Comparison of ENCODE assay signal across 13 mouse cellular contexts in the genomic region with DNA sequence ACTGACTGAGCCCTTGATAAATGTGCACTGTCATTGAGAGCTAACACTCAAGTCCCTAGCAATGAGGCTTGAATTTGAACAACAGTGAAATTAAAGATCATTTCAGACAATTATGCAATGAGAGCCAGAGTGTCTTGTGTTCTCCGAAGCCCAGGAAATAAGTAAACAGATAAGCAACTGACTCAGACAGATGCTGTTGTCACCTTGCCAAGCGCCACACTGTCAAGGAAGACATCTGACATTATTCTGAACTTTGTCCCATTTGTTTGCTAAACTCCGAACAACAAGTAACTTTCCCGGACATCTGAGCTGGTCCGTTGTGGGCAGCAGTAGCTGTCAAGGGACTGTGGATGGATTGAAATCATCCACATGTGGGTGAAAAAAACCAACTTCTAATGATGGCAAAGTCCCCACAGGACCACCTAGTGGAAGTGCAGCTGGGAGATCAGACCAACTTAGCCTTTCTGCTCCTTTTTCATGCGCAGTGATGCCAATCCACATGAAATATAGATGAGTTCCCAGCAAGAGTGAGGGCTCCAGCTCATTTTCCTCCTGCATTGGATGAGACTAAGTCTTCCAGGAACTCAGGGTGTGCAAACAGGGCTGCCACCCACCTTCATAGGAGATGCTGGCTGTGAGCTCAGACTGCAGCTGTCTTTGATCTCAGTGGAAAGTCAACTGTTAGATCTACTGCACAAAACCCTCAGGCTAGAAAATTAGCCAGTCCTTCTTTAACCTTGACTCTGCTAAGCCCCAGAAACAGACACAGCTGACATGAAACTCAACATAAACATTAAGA.
DNase-seq lines count a peak whose midpoint lies in the region; ATAC-seq and TF ChIP-seq lines count a peak whose summit lies in the region.
"Had no signal": no experiment of that assay in that cellular context is flagged by ENCODE, and none has a peak within 500 bp of the region (broad histone marks: within the 10 kb centered on the region; RNA-seq: fewer than 3 reads in every experiment).

No protein-coding gene starts in this region.

- no peak for TF ChIP-seq CTCF in heart, adult 2 months (IDR thresholded peaks at IDR 0.05)
- peak; percentile 36 for TF ChIP-seq CTCF in lung, postnatal 0 days (IDR thresholded peaks at IDR 0.05)

- TF ChIP-seq EP300 in heart, adult 2 months (IDR thresholded peaks at IDR 0.05; ENCODE audit: insufficient read depth, low read depth, low read length) = no peak
- peak; percentile 88 for TF ChIP-seq EP300 in lung, postnatal 0 days (IDR thresholded peaks at IDR 0.05)

- DNase-seq in heart, adult 2 months = peak; percentile 43 to 51
- DNase-seq in adipocyte (ENCODE audit: low spot score) = peak; percentile 70
- peak; percentile 43 to 53 for DNase-seq in heart, postnatal 14 days
- DNase-seq in lung, postnatal 0 days (ENCODE audit: low spot score) = peak; percentile 89
- no peak for DNase-seq in frontal cortex, postnatal 25 days (ENCODE audit: low spot score in 2 of 2)
- DNase-seq in spleen, postnatal 10 days (ENCODE audit: low spot score in 2 of 2) = no peak
- DNase-seq: adrenal gland, postnatal 10 days; B cell, adult 2 months; cerebellum, postnatal 25 days; liver, embryonic 13.5 days had no signal

- no peaks in the 10 kb centered on the region for H3K27me3 ChIP-seq in heart, adult 2 months (ENCODE audit: control insufficient read depth, insufficient read depth, low read length)
- H3K27me3 ChIP-seq in heart, embryonic 11.5 days (ENCODE audit: control insufficient read depth, insufficient read depth, low read length) = no peaks in the 10 kb centered on the region
- no peaks in the 10 kb centered on the region for H3K27me3 ChIP-seq in lung, postnatal 0 days (replicated peaks; ENCODE audit: insufficient read depth, low read length)
- no peaks in the 10 kb centered on the region for H3K27me3 ChIP-seq in forebrain, embryonic 13.5 days
- H3K27me3 ChIP-seq: heart, embryonic 15.5 days; liver, embryonic 13.5 days had no signal

- H3K4me2 ChIP-seq in heart, embryonic 11.5 days = no peak overlapping the region
- H3K4me2 ChIP-seq in lung, postnatal 0 days (replicated peaks; ENCODE audit: low read depth, low read length) = no peak overlapping the region
- no peak overlapping the region for H3K4me2 ChIP-seq in forebrain, embryonic 13.5 days
- H3K4me2 ChIP-seq: heart, embryonic 15.5 days; liver, embryonic 13.5 days had no signal

- peak overlapping the region; percentile 54 for H3K27ac ChIP-seq in heart, adult 2 months
- H3K27ac ChIP-seq in heart, embryonic 11.5 days (ENCODE audit: low read depth, low read length) = no peak overlapping the region
- peak overlapping the region; percentile 68 for H3K27ac ChIP-seq in lung, postnatal 0 days (ENCODE audit: low read length)
- no peak overlapping the region for H3K27ac ChIP-seq in forebrain, embryonic 13.5 days
- H3K27ac ChIP-seq: heart, embryonic 15.5 days; liver, embryonic 13.5 days had no signal

- H3K4me3 ChIP-seq in heart, adult 2 months = no peak overlapping the region
- H3K4me3 ChIP-seq in heart, embryonic 11.5 days (ENCODE audit: low read depth, low read length) = no peak overlapping the region
- H3K4me3 ChIP-seq in lung, postnatal 0 days (ENCODE audit: low read depth, low read length) = no peak overlapping the region
- no peak overlapping the region for H3K4me3 ChIP-seq in forebrain, embryonic 13.5 days
- H3K4me3 ChIP-seq: heart, embryonic 15.5 days; liver, embryonic 13.5 days had no signal

- intact Hi-C loops in heart, adult 2 months (cut with DNase I) = no loop called here
- intact Hi-C loops in heart, postnatal 14 days (cut with DNase I) = no loop called here

- peaks cover 3% of the 10 kb centered on the region for H3K4me1 ChIP-seq in heart, adult 2 months (ENCODE audit: control insufficient read depth, insufficient read depth, low read length)
- no peaks in the 10 kb centered on the region for H3K4me1 ChIP-seq in heart, embryonic 11.5 days (ENCODE audit: control insufficient read depth, insufficient read depth, low read length)
- H3K4me1 ChIP-seq in lung, postnatal 0 days (ENCODE audit: insufficient read depth, low read depth, low read length) = no peaks in the 10 kb centered on the region
- no peaks in the 10 kb centered on the region for H3K4me1 ChIP-seq in forebrain, embryonic 13.5 days
- H3K4me1 ChIP-seq: heart, embryonic 15.5 days; liver, embryonic 13.5 days had no signal

- H3K36me3 ChIP-seq in heart, adult 2 months (ENCODE audit: control insufficient read depth, insufficient read depth, low read length) = no peaks in the 10 kb centered on the region
- no peaks in the 10 kb centered on the region for H3K36me3 ChIP-seq in heart, embryonic 11.5 days (ENCODE audit: control insufficient read depth, insufficient read depth, low read length)
- H3K36me3 ChIP-seq in lung, postnatal 0 days (ENCODE audit: insufficient read depth, low read length) = no peaks in the 10 kb centered on the region
- no peaks in the 10 kb centered on the region for H3K36me3 ChIP-seq in forebrain, embryonic 13.5 days (ENCODE audit: poor library complexity, severe bottlenecking)
- H3K36me3 ChIP-seq: heart, embryonic 15.5 days; liver, embryonic 13.5 days had no signal

- no peaks in the 10 kb centered on the region for H3K9me3 ChIP-seq in heart, embryonic 11.5 days (replicated peaks; ENCODE audit: control insufficient read depth, low read length)
- H3K9me3 ChIP-seq in lung, postnatal 0 days (ENCODE audit: low read length) = no peaks in the 10 kb centered on the region
- H3K9me3 ChIP-seq in forebrain, embryonic 13.5 days (replicated peaks) = no peaks in the 10 kb centered on the region
- H3K9me3 ChIP-seq: heart, embryonic 15.5 days; liver, embryonic 13.5 days had no signal

- H3K9ac ChIP-seq in heart, adult 2 months (ENCODE audit: low read depth, low read length) = no peak overlapping the region
- no peak overlapping the region for H3K9ac ChIP-seq in heart, embryonic 11.5 days (ENCODE audit: low read depth, low read length)
- no peak overlapping the region for H3K9ac ChIP-seq in lung, postnatal 0 days (replicated peaks; ENCODE audit: low read depth)
- H3K9ac ChIP-seq in forebrain, embryonic 13.5 days = no peak overlapping the region
- H3K9ac ChIP-seq: heart, embryonic 15.5 days; liver, embryonic 13.5 days had no signal

- WGBS in heart, adult 2 months = 40% methylated on average over 6 of the region's 6 CpGs
- 53% methylated on average over 6 of the region's 6 CpGs for WGBS in heart, embryonic 11.5 days (ENCODE audit: insufficient replicate concordance)
- WGBS in lung, postnatal 0 days = 17% methylated on average over 6 of the region's 6 CpGs
- 86% methylated on average over 6 of the region's 6 CpGs for WGBS in forebrain, embryonic 13.5 days

- no peak for ATAC-seq in heart, embryonic 11.5 days (replicated peaks; ENCODE audit: insufficient number of reproducible peaks, low FRiP score, low TSS enrichment)
- ATAC-seq in lung, postnatal 0 days = peak; percentile 86
- no peak for ATAC-seq in forebrain, embryonic 13.5 days

- TF ChIP-seq POLR2A in heart, adult 2 months (IDR thresholded peaks at IDR 0.05; ENCODE audit: insufficient read depth, low read depth, low read length) = no peak

- no peaks in the 10 kb centered on the region for H3K79me2 ChIP-seq in heart, adult 2 months (replicated peaks; ENCODE audit: control insufficient read depth, insufficient read depth, low read length)

Comparison
In these comparisons a context has a peak if more than half of its experiments do, and no peak if none do; other contexts are left out.
1. H3K27ac ChIP-seq: peak in heart, adult 2 months (single experiment) and lung, postnatal 0 days (single experiment); none in heart, embryonic 11.5 days (single experiment) and forebrain, embryonic 13.5 days (single experiment).
2. DNase-seq: peak in heart, adult 2 months (2 of 2), adipocyte (single experiment), heart, postnatal 14 days (2 of 2) and lung, postnatal 0 days (single experiment); none in frontal cortex, postnatal 25 days (0 of 2) and spleen, postnatal 10 days (0 of 2).